Mouse (Mus musculus) heart, postnatal 0 days (tissue): Measurements from ENCODE around the gene Cyp27b1.

Experiments
- CTCF ChIP-seq: IDR thresholded peaks from 2 replicates; pipeline ENCODE4 v1.5.1; 2016; ENCODE audit warnings: antibody characterized with exemption, control low read depth, low read depth
- EP300 ChIP-seq: IDR thresholded peaks from 2 replicates; pipeline ENCODE4 v1.6.1; 2016; ENCODE audit warnings: antibody characterized with exemption, low read depth

DNA sequence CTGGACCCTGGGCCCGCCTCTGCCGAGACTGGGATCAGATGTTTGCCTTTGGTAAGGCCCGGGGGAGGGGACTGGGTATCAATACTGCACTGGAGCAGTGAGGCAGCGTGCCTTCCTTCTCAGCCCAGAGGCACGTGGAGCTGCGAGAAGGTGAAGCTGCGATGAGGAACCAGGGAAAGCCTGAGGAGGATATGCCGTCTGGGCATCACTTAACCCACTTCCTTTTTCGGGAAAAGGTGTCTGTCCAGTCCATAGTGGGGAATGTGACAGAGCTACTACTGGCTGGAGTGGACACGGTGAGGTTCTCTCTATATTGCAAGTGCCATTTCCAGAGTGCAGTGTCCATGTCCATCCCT lies 2.0 kb downstream of the Cyp27b1 start:
- TF ChIP-seq CTCF: no peak
- no peak for TF ChIP-seq EP300
